Mouse (Mus musculus): Measurements from ENCODE around the gene Ttf2. TPM values are rescaled to one million over a fixed set of nuclear protein-coding genes. Genes with fewer than 3 reads are reported as not detected.

Gene Ttf2
- polyA plus RNA-seq, 1 experiment from 2014 or later = 16.5 TPM

- Histone ChIP-seq H3K9me3 (replicated peaks) (no peaks in the 10 kb centered on the region), H3K36me3 (no peaks in the 10 kb centered on the region), H3K27ac (no peak overlapping the region), H3K4me1 (no peaks in the 10 kb centered on the region), H3K27me3 (no peaks in the 10 kb centered on the region), H3K4me2 (replicated peaks) (no peak overlapping the region), H3K4me3 (no peak overlapping the region), H3K9ac (no peak overlapping the region)
- ATAC-seq (ENCODE audit: low FRiP score) = no peak
- 89% methylated on average over 15 of the region's 15 CpGs for WGBS
Observed at GRCm38 (mm10) chr3:101003575-101004356, 34.3 kb upstream of the Ttf2 start.

GRCm38 (mm10) chr3:100999732-101000131 is 30.3 kb upstream of the Ttf2 start:
- Histone ChIP-seq H3K9ac (no peak overlapping the region), H3K9me3 (replicated peaks) (no peaks in the 10 kb centered on the region), H3K4me3 (no peak overlapping the region), H3K27ac (no peak overlapping the region), H3K4me2 (replicated peaks) (no peak overlapping the region), H3K36me3 (no peaks in the 10 kb centered on the region), H3K27me3 (no peaks in the 10 kb centered on the region), H3K4me1 (0 out of 2 replicates have a peak, but pooled peaks cover 5% of the 10 kb centered on the region)
- 33% methylated on average over 2 of the region's 2 CpGs for WGBS
- ATAC-seq (ENCODE audit: low FRiP score) = no peak

GRCm38 (mm10) chr3:100998904-100999340 is 29.5 kb upstream of the Ttf2 start:
- ATAC-seq (ENCODE audit: low FRiP score) = peak; percentile 58; the same call in 1 of the 2 replicates
- Histone ChIP-seq H3K27me3 (no peaks in the 10 kb centered on the region), H3K9me3 (replicated peaks) (no peaks in the 10 kb centered on the region), H3K9ac (no peak overlapping the region), H3K4me1 (0 out of 2 replicates have a peak, but pooled peaks cover 10% of the 10 kb centered on the region), H3K36me3 (no peaks in the 10 kb centered on the region), H3K4me2 (replicated peaks) (no peak overlapping the region), H3K4me3 (no peak overlapping the region), H3K27ac (no peak overlapping the region)
- WGBS = 18% methylated on average over 6 of the region's 6 CpGs

GRCm38 (mm10) chr3:100997785-100998570 is 28.5 kb upstream of the Ttf2 start:
- H3K4me1 ChIP-seq = 0 out of 2 replicates have a peak, but pooled peaks cover 10% of the 10 kb centered on the region
- H3K27me3 ChIP-seq = no peaks in the 10 kb centered on the region
- no peaks in the 10 kb centered on the region for H3K9me3 ChIP-seq (replicated peaks)
- 82% methylated on average over 10 of the region's 10 CpGs for WGBS
- no peak overlapping the region for H3K4me3 ChIP-seq
- no peaks in the 10 kb centered on the region for H3K36me3 ChIP-seq
- H3K27ac ChIP-seq = no peak overlapping the region
- no peak overlapping the region for H3K4me2 ChIP-seq (replicated peaks)
- H3K9ac ChIP-seq = no peak overlapping the region
- no peak for ATAC-seq (ENCODE audit: low FRiP score)

- Histone ChIP-seq H3K36me3 (no peaks in the 10 kb centered on the region), H3K4me2 (replicated peaks) (no peak overlapping the region), H3K4me1 (peaks cover 19% of the 10 kb centered on the region), H3K27ac (no peak overlapping the region), H3K27me3 (no peaks in the 10 kb centered on the region), H3K4me3 (no peak overlapping the region), H3K9ac (no peak overlapping the region), H3K9me3 (replicated peaks) (no peaks in the 10 kb centered on the region)
- WGBS = 56% methylated on average over 4 of the region's 4 CpGs
- no peak for ATAC-seq (ENCODE audit: low FRiP score)
Observed at GRCm38 (mm10) chr3:100994252-100994651, 24.8 kb upstream of the Ttf2 start.

GRCm38 (mm10) chr3:100993718-100994117 is 24.3 kb upstream of the Ttf2 start:
- H3K4me2 ChIP-seq (replicated peaks) = no peak overlapping the region
- no peak for ATAC-seq (ENCODE audit: low FRiP score)
- no peaks in the 10 kb centered on the region for H3K27me3 ChIP-seq
- H3K27ac ChIP-seq = no peak overlapping the region
- no peaks in the 10 kb centered on the region for H3K36me3 ChIP-seq
- H3K9me3 ChIP-seq (replicated peaks) = no peaks in the 10 kb centered on the region
- H3K4me3 ChIP-seq = no peak overlapping the region
- peaks cover 24% of the 10 kb centered on the region for H3K4me1 ChIP-seq
- H3K9ac ChIP-seq = no peak overlapping the region
- WGBS = 61% methylated on average over 15 of the region's 15 CpGs

GRCm38 (mm10) chr3:100993158-100993557 is 23.7 kb upstream of the Ttf2 start:
- Histone ChIP-seq H3K4me1 (peaks cover 24% of the 10 kb centered on the region), H3K9ac (no peak overlapping the region), H3K9me3 (replicated peaks) (no peaks in the 10 kb centered on the region), H3K27me3 (no peaks in the 10 kb centered on the region), H3K27ac (no peak overlapping the region), H3K36me3 (no peaks in the 10 kb centered on the region), H3K4me3 (no peak overlapping the region), H3K4me2 (replicated peaks) (no peak overlapping the region)
- ATAC-seq (ENCODE audit: low FRiP score) = no peak
- WGBS = 70% methylated on average over 7 of the region's 7 CpGs

GRCm38 (mm10) chr3:100990231-100990630 is 20.8 kb upstream of the Ttf2 start:
- WGBS = 38% methylated on average over 1 of the region's 1 CpGs
- H3K27ac ChIP-seq = no peak overlapping the region
- peaks cover 19% of the 10 kb centered on the region for H3K4me1 ChIP-seq
- H3K27me3 ChIP-seq = no peaks in the 10 kb centered on the region
- H3K4me2 ChIP-seq (replicated peaks) = no peak overlapping the region
- no peak for ATAC-seq (ENCODE audit: low FRiP score)
- no peaks in the 10 kb centered on the region for H3K9me3 ChIP-seq (replicated peaks)
- H3K9ac ChIP-seq = no peak overlapping the region
- H3K4me3 ChIP-seq = no peak overlapping the region
- H3K36me3 ChIP-seq = no peaks in the 10 kb centered on the region

- Histone ChIP-seq H3K27me3 (no peaks in the 10 kb centered on the region), H3K4me2 (replicated peaks) (no peak overlapping the region), H3K4me1 (peaks cover 17% of the 10 kb centered on the region), H3K36me3 (no peaks in the 10 kb centered on the region), H3K27ac (no peak overlapping the region), H3K9me3 (replicated peaks) (no peaks in the 10 kb centered on the region), H3K4me3 (no peak overlapping the region), H3K9ac (no peak overlapping the region)
- 25% methylated on average over 12 of the region's 12 CpGs for WGBS
- peak; percentile 49; the same call in 1 of the 2 replicates for ATAC-seq (ENCODE audit: low FRiP score)
Observed at GRCm38 (mm10) chr3:100989417-100989816, 20.0 kb upstream of the Ttf2 start.

GRCm38 (mm10) chr3:100979290-100979689 is 9.8 kb upstream of the Ttf2 start:
- WGBS = 72% methylated on average over 8 of the region's 8 CpGs

GRCm38 (mm10) chr3:100973906-100974305 is 4.4 kb upstream of the Ttf2 start:
- Histone ChIP-seq H3K36me3 (no peaks in the 10 kb centered on the region), H3K4me1 (peaks cover 6% of the 10 kb centered on the region), H3K27me3 (no peaks in the 10 kb centered on the region), H3K4me3 (no peak overlapping the region), H3K9ac (no peak overlapping the region), H3K4me2 (replicated peaks) (no peak overlapping the region), H3K9me3 (replicated peaks) (no peaks in the 10 kb centered on the region), H3K27ac (no peak overlapping the region)
- ATAC-seq (ENCODE audit: low FRiP score) = no peak
- WGBS = 4% methylated on average over 1 of the region's 1 CpGs

More at GRCm38 (mm10) chr3:100979290-100979689, 9.8 kb upstream of the Ttf2 start:
- H3K4me1 ChIP-seq = peaks cover 4% of the 10 kb centered on the region; the same call in 1 of the 2 replicates
- H3K27me3 ChIP-seq = no peaks in the 10 kb centered on the region
- no peaks in the 10 kb centered on the region for H3K36me3 ChIP-seq
- no peak overlapping the region for H3K9ac ChIP-seq
- ATAC-seq (ENCODE audit: low FRiP score) = no peak
- no peak overlapping the region for H3K4me2 ChIP-seq (replicated peaks)
- H3K4me3 ChIP-seq = no peak overlapping the region
- H3K27ac ChIP-seq = no peak overlapping the region
- H3K9me3 ChIP-seq (replicated peaks) = no peaks in the 10 kb centered on the region

- H3K36me3 ChIP-seq = peaks cover 28% of the 10 kb centered on the region
- H3K9ac ChIP-seq = no peak overlapping the region
- no peak overlapping the region for H3K27ac ChIP-seq
- ATAC-seq (ENCODE audit: low FRiP score) = 0 out of 2 replicates have a peak, but pooled peaks have one; percentile 52
- no peaks in the 10 kb centered on the region for H3K9me3 ChIP-seq (replicated peaks)
- no peak overlapping the region for H3K4me3 ChIP-seq
- no peak overlapping the region for H3K4me2 ChIP-seq (replicated peaks)
- H3K4me1 ChIP-seq = peaks cover 4% of the 10 kb centered on the region
- H3K27me3 ChIP-seq = no peaks in the 10 kb centered on the region
- 81% methylated on average over 14 of the region's 14 CpGs for WGBS
Observed at GRCm38 (mm10) chr3:100963849-100964542, 5.5 kb downstream of the Ttf2 start.

Data from hindbrain, embryonic 12.5 days (tissue).